Mouse (Mus musculus) neural tube, embryonic 11.5 days (tissue): ENCODE measurements at regions not wholly inside any gene's neighbourhood (a gene's known extent, or its start where the extent isn't known, plus 50 kb on each side); places are given as distances from the start of the nearest gene placed in this dataset.

Experiments
- ATAC-seq: fragments of 200-750 bp; cut with Nextera tagmentation; 2 replicates; pipeline ENCODE4 v1.8.0; 2017; ENCODE audit warnings: moderate number of reproducible peaks, mild to moderate bottlenecking, moderate TSS enrichment, moderate library complexity; ENCODE audit not compliant: insufficient read depth, low FRiP score, low TSS enrichment
- DNase-seq: peaks from one replicate; pipeline ENCODE4 v3.0.0-alpha.2; 2015; ENCODE audit warnings: low spot score
- H3K27ac ChIP-seq: fragments of 300-500 bp; sonication (generic); 2 replicates; pipeline ENCODE4 v1.5.1; 2014; ENCODE audit warnings: low read depth, mild to moderate bottlenecking, low read length
- H3K27me3 ChIP-seq: fragments of 300-500 bp; sonication (generic); 2 replicates; pipeline ENCODE4 v1.6.1; 2014; ENCODE audit warnings: mild to moderate bottlenecking, low read length, mixed read lengths; ENCODE audit not compliant: control insufficient read depth, insufficient read depth
- H3K36me3 ChIP-seq: fragments of 300-500 bp; sonication (generic); 2 replicates; pipeline ENCODE4 v1.6.1; 2014; ENCODE audit warnings: mild to moderate bottlenecking, low read length, moderate library complexity, mixed read lengths; ENCODE audit not compliant: control insufficient read depth, insufficient read depth
- H3K4me1 ChIP-seq: fragments of 300-500 bp; sonication (generic); 2 replicates; pipeline ENCODE4 v1.6.1; 2014; ENCODE audit warnings: low read length, mixed read lengths; ENCODE audit not compliant: control insufficient read depth, insufficient read depth
- H3K4me2 ChIP-seq: fragments of 300-500 bp; sonication (generic); 2 replicates; pipeline ENCODE4 v1.6.1; 2014; ENCODE audit warnings: low read depth, mild to moderate bottlenecking, moderate library complexity
- H3K4me3 ChIP-seq: fragments of 300-500 bp; sonication (generic); 2 replicates; pipeline ENCODE4 v1.5.1; 2014; ENCODE audit warnings: low read depth, low read length
- H3K9ac ChIP-seq: fragments of 300-500 bp; sonication (generic); 2 replicates; pipeline ENCODE4 v1.6.1; 2014; ENCODE audit warnings: mild to moderate bottlenecking, low read length
- H3K9me3 ChIP-seq: fragments of 300-500 bp; sonication (generic); 2 replicates; pipeline ENCODE4 v1.6.1; 2016; ENCODE audit warnings: low read length; ENCODE audit not compliant: control insufficient read depth
- WGBS: fragments of 180-500 bp; shearing (Covaris S2); extraction: QIAGEN DNeasy Blood & Tissue Kit; methylation state at CpG from one replicate; pipeline ENCODE4 v1.1.7; 2014; 5-methylcytosine and 5-hydroxymethylcytosine counted together

DNA sequence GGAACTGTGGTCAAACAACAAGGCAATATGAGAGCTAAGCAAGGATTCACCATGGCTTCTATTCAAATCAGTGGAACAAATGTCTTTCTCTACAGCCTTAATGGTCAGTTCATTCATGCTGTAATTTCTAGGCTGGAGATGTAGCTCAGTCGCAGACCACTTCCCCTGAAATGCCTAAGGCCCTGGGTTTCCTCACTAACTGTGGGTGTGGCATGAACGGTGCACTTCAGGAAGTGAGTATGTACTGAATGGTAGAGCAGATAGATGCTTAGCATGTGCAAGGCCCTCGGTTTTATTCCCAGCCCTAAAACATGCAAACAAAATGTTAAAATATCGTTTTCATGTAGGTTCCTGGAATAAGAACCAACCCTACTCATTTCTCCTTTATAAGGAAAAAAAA is 129.3 kb upstream of the Sp8 start:
- DNase-seq (no peak), ATAC-seq (no peak)
- Histone ChIP-seq H3K4me1 (no peaks in the 10 kb centered on the region), H3K4me2 (no peak overlapping the region), H3K9ac (no peak overlapping the region), H3K27me3 (no peaks in the 10 kb centered on the region), H3K4me3 (no peak overlapping the region), H3K9me3 (no peaks in the 10 kb centered on the region), H3K27ac (no peak overlapping the region), H3K36me3 (no peaks in the 10 kb centered on the region)
- 84% methylated on average over 4 of the region's 4 CpGs for WGBS

DNA sequence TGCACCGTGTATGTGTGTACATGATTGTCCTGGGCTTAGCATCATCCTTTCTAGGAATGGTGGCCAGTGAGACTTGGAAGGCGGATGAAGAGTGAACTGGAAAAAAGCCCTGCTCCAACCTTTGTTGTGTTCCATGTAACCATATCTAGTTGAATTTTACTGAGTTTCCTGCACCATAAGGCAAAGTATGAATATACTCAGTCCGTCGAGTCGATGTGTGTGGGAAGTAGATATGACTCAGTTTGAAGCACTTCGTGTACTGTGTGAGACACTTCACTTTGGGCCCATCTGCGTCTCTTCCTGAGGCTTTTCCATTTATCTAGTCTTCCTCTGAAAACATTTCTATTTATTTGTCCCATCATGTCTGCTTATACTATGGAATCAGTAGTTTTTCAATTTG is 139.5 kb upstream of the Sp8 start:
- ATAC-seq (no peak), DNase-seq (no peak)
- H3K9ac ChIP-seq, result no peak overlapping the region
- no peaks in the 10 kb centered on the region for H3K36me3 ChIP-seq
- no peak overlapping the region for H3K4me2 ChIP-seq
- 92% methylated on average over 7 of the region's 7 CpGs for WGBS
- no peak overlapping the region for H3K27ac ChIP-seq
- no peaks in the 10 kb centered on the region for H3K9me3 ChIP-seq
- no peak overlapping the region for H3K4me3 ChIP-seq
- H3K4me1 ChIP-seq, result peaks cover 6% of the 10 kb centered on the region; the same call in 1 of the 2 replicates
- no peaks in the 10 kb centered on the region for H3K27me3 ChIP-seq

DNA sequence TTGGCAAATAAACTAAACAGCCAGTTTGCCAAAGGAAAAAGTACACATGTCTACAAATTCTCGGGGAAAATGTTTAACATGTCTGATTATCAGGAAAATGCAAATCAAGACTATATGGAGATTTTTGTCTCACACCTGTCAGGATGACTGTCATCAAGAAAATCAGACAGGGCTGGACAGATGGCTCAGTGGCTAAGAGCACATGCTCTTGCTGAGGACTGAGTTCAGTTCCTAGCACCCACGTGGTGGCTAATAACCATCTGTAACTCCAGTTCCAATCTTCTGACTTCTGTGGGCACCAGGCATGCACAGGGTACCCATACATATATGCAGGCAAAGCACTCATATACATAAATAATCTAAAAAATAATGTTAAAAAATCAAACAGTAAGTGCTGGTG is 141.3 kb upstream of the Sp8 start:
- 91% methylated on average over 2 of the region's 2 CpGs for WGBS
- Histone ChIP-seq H3K9me3 (no peaks in the 10 kb centered on the region), H3K4me1 (peaks cover 6% of the 10 kb centered on the region; the same call in 1 of the 2 replicates), H3K4me2 (no peak overlapping the region), H3K4me3 (no peak overlapping the region), H3K9ac (no peak overlapping the region), H3K27ac (no peak overlapping the region), H3K36me3 (no peaks in the 10 kb centered on the region), H3K27me3 (no peaks in the 10 kb centered on the region)
- no peak for ATAC-seq
- no peak for DNase-seq

DNA sequence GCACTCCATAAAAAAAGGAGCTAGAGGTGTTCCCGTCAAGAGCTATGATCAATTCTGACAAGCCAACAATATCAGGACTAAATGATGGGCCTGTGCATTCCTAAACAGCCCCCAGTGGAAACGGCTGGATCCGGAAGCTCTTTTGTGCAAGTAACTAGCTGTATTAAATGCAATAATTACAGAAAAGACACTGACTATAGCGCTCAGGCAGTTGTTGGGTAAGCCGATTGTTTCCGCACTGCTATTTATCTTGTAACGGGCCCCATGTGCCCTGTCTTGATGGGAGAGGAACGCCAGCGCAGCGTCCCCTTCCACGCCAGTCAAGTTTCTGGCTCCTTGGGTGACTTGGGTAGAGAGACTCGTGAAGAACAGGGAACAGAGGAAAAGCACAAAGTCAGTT is 142.4 kb upstream of the Sp8 start:
- no peak for ATAC-seq
- Histone ChIP-seq H3K4me1 (peaks cover 6% of the 10 kb centered on the region; the same call in 1 of the 2 replicates), H3K36me3 (no peaks in the 10 kb centered on the region), H3K4me3 (no peak overlapping the region), H3K4me2 (no peak overlapping the region), H3K9me3 (no peaks in the 10 kb centered on the region), H3K9ac (no peak overlapping the region), H3K27me3 (no peaks in the 10 kb centered on the region), H3K27ac (no peak overlapping the region)
- peak; percentile 19 for DNase-seq
- 37% methylated on average over 12 of the region's 12 CpGs for WGBS

DNA sequence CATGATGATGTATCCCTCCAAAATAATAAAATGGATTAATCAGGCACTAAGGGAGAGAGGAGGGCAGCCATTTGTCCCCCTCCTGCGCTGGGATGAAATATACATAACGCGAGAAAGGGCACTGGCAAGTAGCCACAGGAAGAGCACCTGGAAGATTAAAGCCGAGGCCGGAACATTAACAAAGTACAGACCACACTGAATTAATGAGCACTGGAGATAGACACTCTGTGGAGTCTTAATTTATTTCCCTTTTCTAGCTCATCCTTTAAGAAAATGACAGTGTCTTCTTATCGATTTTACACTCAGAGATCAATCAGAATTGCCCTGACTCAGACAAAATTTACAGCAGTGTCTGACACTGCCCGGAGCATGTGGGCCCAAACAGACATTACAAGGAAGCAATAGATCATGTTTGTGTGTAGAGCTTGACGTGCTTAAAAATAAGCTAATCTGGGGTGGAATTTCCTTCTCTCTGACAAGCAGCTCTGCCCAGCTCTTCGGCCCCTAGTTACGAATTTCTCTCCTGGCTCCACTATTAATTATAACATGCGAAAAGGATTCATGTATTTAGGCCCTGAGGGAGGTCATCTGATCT is 143.0 kb upstream of the Sp8 start:
- WGBS, result 49% methylated on average over 11 of the region's 11 CpGs
- Histone ChIP-seq H3K4me3 (no peak overlapping the region), H3K9ac (no peak overlapping the region), H3K27me3 (no peaks in the 10 kb centered on the region), H3K36me3 (no peaks in the 10 kb centered on the region), H3K9me3 (no peaks in the 10 kb centered on the region), H3K27ac (no peak overlapping the region), H3K4me2 (no peak overlapping the region), H3K4me1 (peaks cover 6% of the 10 kb centered on the region; the same call in 1 of the 2 replicates)
- DNase-seq (no peak), ATAC-seq (peak; percentile 55; the same call in 1 of the 2 replicates)

DNA sequence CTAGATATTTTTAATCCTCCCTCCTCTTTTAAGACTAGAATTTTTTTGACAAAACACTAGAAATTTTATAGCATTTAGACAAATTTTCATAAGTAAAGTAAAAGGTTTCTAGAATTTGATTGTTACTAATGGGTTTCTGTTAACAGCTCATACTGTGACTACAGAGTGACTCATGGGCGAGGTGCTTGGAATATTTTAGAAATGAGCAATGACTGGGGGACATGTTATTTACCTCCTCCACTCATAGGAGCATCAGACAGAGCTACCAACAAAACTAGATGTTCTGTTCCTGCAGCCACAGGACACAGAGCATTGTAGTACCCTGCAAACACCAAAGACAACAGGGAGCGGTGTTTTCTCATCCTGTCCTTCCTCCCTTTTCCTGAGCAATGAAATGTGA is 144.3 kb upstream of the Sp8 start:
- H3K27me3 ChIP-seq, result no peaks in the 10 kb centered on the region
- H3K9me3 ChIP-seq, result no peaks in the 10 kb centered on the region
- H3K36me3 ChIP-seq, result no peaks in the 10 kb centered on the region
- H3K4me3 ChIP-seq, result no peak overlapping the region
- no peak overlapping the region for H3K9ac ChIP-seq
- peaks cover 6% of the 10 kb centered on the region; the same call in 1 of the 2 replicates for H3K4me1 ChIP-seq
- DNase-seq, result no peak
- WGBS, result 86% methylated on average over 2 of the region's 2 CpGs
- H3K27ac ChIP-seq, result no peak overlapping the region
- ATAC-seq, result no peak
- H3K4me2 ChIP-seq, result no peak overlapping the region

DNA sequence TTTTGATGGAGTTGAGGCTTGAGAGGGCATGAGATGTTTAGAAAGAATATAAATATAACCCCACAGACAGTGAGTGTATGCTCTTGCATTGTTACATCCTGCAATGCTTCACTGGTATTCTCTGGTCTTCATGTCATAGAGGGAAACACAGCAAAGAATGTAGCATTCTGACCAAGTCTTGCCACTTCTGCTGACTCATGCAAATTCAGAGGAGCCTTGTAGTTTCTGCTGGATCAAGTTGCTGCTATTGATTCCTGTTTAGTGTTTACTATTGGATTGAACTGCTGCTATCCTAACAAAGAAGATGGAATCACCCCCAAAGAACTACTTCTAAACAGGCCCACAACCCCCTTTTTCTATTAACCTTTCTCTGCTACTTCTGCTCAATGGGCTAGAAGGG is 148.0 kb upstream of the Sp8 start:
- no peak overlapping the region for H3K27ac ChIP-seq
- no peak overlapping the region for H3K4me2 ChIP-seq
- no peaks in the 10 kb centered on the region for H3K9me3 ChIP-seq
- H3K36me3 ChIP-seq, result no peaks in the 10 kb centered on the region
- H3K4me3 ChIP-seq, result no peak overlapping the region
- no peak overlapping the region for H3K9ac ChIP-seq
- no peaks in the 10 kb centered on the region for H3K27me3 ChIP-seq
- ATAC-seq (no peak), DNase-seq (no peak)
- no peaks in the 10 kb centered on the region; the same call in 1 of the 2 replicates for H3K4me1 ChIP-seq

DNA sequence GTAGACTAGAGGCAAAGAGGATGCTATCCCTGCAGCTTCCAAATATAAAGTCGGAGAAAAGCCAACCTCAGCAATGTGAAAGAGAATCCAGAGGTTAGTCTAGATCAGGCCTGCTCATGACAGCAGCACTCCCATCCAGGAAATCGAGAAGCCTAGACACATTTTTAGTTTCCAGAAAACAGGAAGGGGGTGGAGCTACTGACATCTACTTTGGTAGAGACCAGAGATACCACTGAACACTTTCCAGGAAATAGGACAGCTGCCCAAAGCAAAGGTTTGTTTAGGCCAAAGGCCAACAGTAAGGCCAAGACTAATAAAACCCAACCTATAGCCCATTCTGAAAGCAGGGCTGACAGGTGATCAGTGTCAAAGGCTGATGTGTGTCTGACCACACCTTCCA is 151.4 kb upstream of the Sp8 start:
- Histone ChIP-seq H3K9ac (no peak overlapping the region), H3K36me3 (no peaks in the 10 kb centered on the region), H3K4me3 (no peak overlapping the region), H3K4me1 (no peaks in the 10 kb centered on the region), H3K27me3 (no peaks in the 10 kb centered on the region), H3K4me2 (no peak overlapping the region), H3K9me3 (no peaks in the 10 kb centered on the region), H3K27ac (no peak overlapping the region)
- no peak for DNase-seq
- ATAC-seq, result no peak
- 85% methylated on average over 2 of the region's 2 CpGs for WGBS

DNA sequence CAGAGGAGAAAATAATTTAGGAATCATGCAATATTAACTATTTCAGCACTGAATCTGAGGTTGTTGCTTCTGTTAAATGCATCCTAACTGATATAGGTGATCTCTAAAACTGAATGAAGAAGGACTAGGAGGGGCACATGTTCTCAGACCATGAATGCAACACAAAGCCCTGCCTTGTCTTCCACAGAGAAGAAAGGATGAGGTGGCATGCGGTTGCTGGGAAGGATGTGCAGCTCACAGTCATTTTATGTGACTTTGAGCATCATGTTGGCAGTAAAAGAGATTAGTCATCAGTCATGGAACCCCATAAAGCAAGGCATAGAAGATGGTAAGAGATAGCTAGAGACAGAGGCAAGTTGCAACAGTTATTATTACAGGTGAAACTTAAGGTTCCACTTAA is 163.2 kb upstream of the Sp8 start:
- no peak for ATAC-seq
- Histone ChIP-seq H3K4me1 (no peaks in the 10 kb centered on the region), H3K9ac (no peak overlapping the region), H3K27me3 (no peaks in the 10 kb centered on the region), H3K9me3 (no peaks in the 10 kb centered on the region), H3K4me3 (no peak overlapping the region), H3K27ac (no peak overlapping the region), H3K4me2 (no peak overlapping the region), H3K36me3 (no peaks in the 10 kb centered on the region)
- DNase-seq, result no peak
- WGBS, result 91% methylated on average over 1 of the region's 1 CpGs
